Mouse (Mus musculus): Measurements from ENCODE around the gene Ift20.

Ift20 gene

GRCm38 (mm10) chr11:78536080-78536689 lies at the start of gene Ift20, which contains the start of gene Tnfaip1:
TSS of gene Ift20 (plus strand) at chr11:78536361.
TSS of gene Tnfaip1 (minus strand) at chr11:78536332.
- peak; percentile 100 for DNase-seq (ENCODE audit: low read depth, low spot score)

GRCm38 (mm10) chr11:78488168-78488567 lies 48.0 kb upstream of the Ift20 start:
- peak; percentile 87 for DNase-seq (ENCODE audit: low read depth, low spot score)

GRCm38 (mm10) chr11:78490781-78491241 lies 45.4 kb upstream of the Ift20 start:
- DNase-seq (ENCODE audit: low read depth, low spot score): peak; percentile 81

GRCm38 (mm10) chr11:78495904-78496303 lies 40.3 kb upstream of the Ift20 start:
- peak; percentile 75 for DNase-seq (ENCODE audit: low read depth, low spot score)

GRCm38 (mm10) chr11:78497071-78497541 lies 39.1 kb upstream of the Ift20 start:
- peak; percentile 38 for DNase-seq (ENCODE audit: low read depth, low spot score)

GRCm38 (mm10) chr11:78497544-78498522 lies 38.3 kb upstream of the Ift20 start, which contains the start of gene Sarm1:
TSS of gene Sarm1 (minus strand) at chr11:78497754.
- peak; percentile 98 for DNase-seq (ENCODE audit: low read depth, low spot score)

GRCm38 (mm10) chr11:78499004-78499403 lies 37.2 kb upstream of the Ift20 start, which contains the start of gene Vtn:
TSS of gene Vtn (plus strand) at chr11:78499091.
- DNase-seq (ENCODE audit: low read depth, low spot score): no peak

- DNase-seq (ENCODE audit: low read depth, low spot score): no peak
Observed at GRCm38 (mm10) chr11:78499543-78499942, 36.6 kb upstream of the Ift20 start.

GRCm38 (mm10) chr11:78500623-78501202 lies 35.4 kb upstream of the Ift20 start:
- no peak for DNase-seq (ENCODE audit: low read depth, low spot score)

- peak; percentile 54 for DNase-seq (ENCODE audit: low read depth, low spot score)
Observed at GRCm38 (mm10) chr11:78501529-78501928, 34.6 kb upstream of the Ift20 start.

- DNase-seq (ENCODE audit: low read depth, low spot score): no peak
Observed at GRCm38 (mm10) chr11:78502909-78503650, 33.1 kb upstream of the Ift20 start, which contains the start of gene Sebox. TSS of gene Sebox (plus strand) at chr11:78503447.

GRCm38 (mm10) chr11:78505430-78505829 lies 30.7 kb upstream of the Ift20 start:
- DNase-seq (ENCODE audit: low read depth, low spot score): no peak

- peak; percentile 60 for DNase-seq (ENCODE audit: low read depth, low spot score)
Observed at GRCm38 (mm10) chr11:78509148-78509547, 27.0 kb upstream of the Ift20 start.

GRCm38 (mm10) chr11:78512025-78512957 lies 23.9 kb upstream of the Ift20 start, which contains the start of the genes Tmem199 and Poldip2:
TSS of gene Tmem199 (minus strand) at chr11:78512172.
TSS of gene Poldip2 (plus strand) at chr11:78512193.
- DNase-seq (ENCODE audit: low read depth, low spot score): peak; percentile 97

GRCm38 (mm10) chr11:78513106-78513790 lies 22.9 kb upstream of the Ift20 start:
- peak; percentile 61 for DNase-seq (ENCODE audit: low read depth, low spot score)

- DNase-seq (ENCODE audit: low read depth, low spot score): peak; percentile 68
Observed at GRCm38 (mm10) chr11:78515549-78516325, 20.4 kb upstream of the Ift20 start.

GRCm38 (mm10) chr11:78518931-78519330 lies 17.2 kb upstream of the Ift20 start:
- peak; percentile 62 for DNase-seq (ENCODE audit: low read depth, low spot score)

GRCm38 (mm10) chr11:78521880-78522279 lies 14.3 kb upstream of the Ift20 start:
- no peak for DNase-seq (ENCODE audit: low read depth, low spot score)

All from ZHBTc4 (cell line).